Mouse (Mus musculus) CH12.LX (cell line): ENCODE data around the gene Syne3. TPM values are rescaled to one million over a fixed set of nuclear protein-coding genes. Genes with fewer than 3 reads are reported as not detected.

Experiments used
- DNase-seq: peaks from one replicate; pipeline ENCODE4 v3.0.0-alpha.2; 2013; ENCODE audit errors: extremely low read depth
- H3K27ac ChIP-seq: 2 replicates; pipeline ENCODE4 v1.5.1; 2012; ENCODE audit warnings: low read depth, mild to moderate bottlenecking, control low read depth, moderate library complexity; ENCODE audit not compliant: insufficient read depth
- H3K27me3 ChIP-seq: replicated peaks from 2 replicates; pipeline ENCODE3; 2012; ENCODE audit warnings: inconsistent platforms
- H3K36me3 ChIP-seq, 2 experiments: replicated peaks in 1 of 2; 2 replicates each; pipeline versions ENCODE3 to v1.6.1; 2012; ENCODE audit warnings: inconsistent platforms in 1 of 2, low read length in 1 of 2, mild to moderate bottlenecking in 1 of 2, mixed read lengths in 1 of 2, moderate library complexity in 1 of 2; ENCODE audit not compliant: control insufficient read depth in 1 of 2, insufficient read depth in 1 of 2
- H3K4me1 ChIP-seq, 2 experiments: 2 replicates each; pipeline ENCODE4 v1.6.1; 2012; ENCODE audit warnings: inconsistent platforms in 1 of 2, moderate library complexity in 1 of 2; ENCODE audit not compliant: insufficient read depth in 2 of 2, control insufficient read depth in 1 of 2
- H3K4me2 ChIP-seq: 2 replicates; pipeline ENCODE4 v1.6.1; 2012; ENCODE audit warnings: low read depth, mild to moderate bottlenecking, control low read depth; ENCODE audit not compliant: poor library complexity, insufficient read depth, severe bottlenecking
- H3K4me3 ChIP-seq, 3 experiments: fragments of 150-350 bp in 1 of 3; sonication (generic) in 1 of 3; replicated peaks in 1 of 3; 2 replicates each; pipeline versions ENCODE3 to v1.5.1; 2011 to 2012; ENCODE audit warnings: low read depth in 2 of 3, low read length in 2 of 3, mild to moderate bottlenecking in 2 of 3, moderate library complexity in 2 of 3, control low read depth in 1 of 3, improper control_type of control experiment in 1 of 3, inconsistent platforms in 1 of 3, mixed read lengths in 1 of 3; ENCODE audit not compliant: poor library complexity in 1 of 3
- H3K79me2 ChIP-seq: replicated peaks from 2 replicates; pipeline ENCODE4 v1.6.1; 2012; ENCODE audit warnings: mild to moderate bottlenecking, moderate library complexity; ENCODE audit not compliant: control insufficient read depth, poor library complexity, insufficient read depth, severe bottlenecking; ENCODE audit errors: extremely low read depth
- H3K9ac ChIP-seq: 2 replicates; pipeline ENCODE4 v1.6.1; 2012; ENCODE audit warnings: low read depth, mild to moderate bottlenecking, control low read depth, moderate library complexity; ENCODE audit not compliant: insufficient read depth
- H3K9me3 ChIP-seq: replicated peaks from 2 replicates; pipeline ENCODE3; 2012; ENCODE audit warnings: low read length, inconsistent platforms, mixed read lengths
- BHLHE40 ChIP-seq: IDR thresholded peaks from 2 replicates; pipeline ENCODE4 v1.6.1; 2011; ENCODE audit warnings: mild to moderate bottlenecking, low read depth, low read length, improper control_type of control experiment
- CHD1 ChIP-seq: IDR thresholded peaks from 2 replicates; pipeline ENCODE4 v1.6.1; 2012; ENCODE audit warnings: low read depth, low read length, improper control_type of control experiment, inconsistent platforms
- CHD2 ChIP-seq: IDR thresholded peaks from 2 replicates; pipeline ENCODE4 v1.6.1; 2011; ENCODE audit warnings: low read length, improper control_type of control experiment
- CTCF ChIP-seq, 2 experiments: IDR thresholded peaks in 1 of 2; conservative IDR thresholded peaks in 1 of 2; 2 replicates each; pipeline ENCODE4 v1.5.1; 2011 to 2012; ENCODE audit warnings: low read depth in 2 of 2, low read length in 2 of 2, improper control_type of control experiment in 1 of 2, inconsistent platforms in 1 of 2, mild to moderate bottlenecking in 1 of 2, moderate library complexity in 1 of 2
- E2F4 ChIP-seq: IDR thresholded peaks from 2 replicates; pipeline ENCODE4 v1.6.1; 2011; ENCODE audit warnings: low read depth, low read length, improper control_type of control experiment; ENCODE audit not compliant: insufficient replicate concordance
- ELF1 ChIP-seq: IDR thresholded peaks from 2 replicates; pipeline ENCODE4 v1.6.1; 2014; ENCODE audit warnings: low read depth, mild to moderate bottlenecking, inconsistent platforms, low read length, improper control_type of control experiment
- EP300 ChIP-seq: IDR thresholded peaks from 2 replicates; pipeline ENCODE4 v1.6.1; 2011; ENCODE audit warnings: low read length, improper control_type of control experiment
- ETS1 ChIP-seq: conservative IDR thresholded peaks from 2 replicates; pipeline ENCODE4 v1.6.1; 2012; ENCODE audit warnings: low read depth, mild to moderate bottlenecking, inconsistent platforms, low read length, improper control_type of control experiment, moderate library complexity
- GABPA ChIP-seq: IDR thresholded peaks from 2 replicates; pipeline ENCODE4 v1.6.1; 2012; ENCODE audit warnings: low read depth, low read length, improper control_type of control experiment, inconsistent platforms; ENCODE audit not compliant: insufficient replicate concordance
- HCFC1 ChIP-seq: IDR thresholded peaks from 2 replicates; pipeline ENCODE4 v1.6.1; 2012; ENCODE audit warnings: low read depth, mild to moderate bottlenecking, inconsistent platforms, low read length, improper control_type of control experiment
- IRF4 ChIP-seq: IDR thresholded peaks from 2 replicates; pipeline ENCODE4 v1.6.1; 2014; ENCODE audit warnings: low read depth, mild to moderate bottlenecking, inconsistent platforms, low read length, improper control_type of control experiment
- JUN ChIP-seq: IDR thresholded peaks from 2 replicates; pipeline ENCODE4 v1.6.1; 2011; ENCODE audit warnings: low read depth, mild to moderate bottlenecking, low read length, improper control_type of control experiment, moderate library complexity; ENCODE audit not compliant: insufficient read depth
- JUND ChIP-seq: conservative IDR thresholded peaks from 2 replicates; pipeline ENCODE4 v1.6.1; 2011; ENCODE audit warnings: low read depth, low read length, improper control_type of control experiment
- KAT2A ChIP-seq: IDR thresholded peaks from 2 replicates; pipeline ENCODE4 v1.6.1; 2012; ENCODE audit warnings: low read length, improper control_type of control experiment, inconsistent platforms; ENCODE audit not compliant: insufficient replicate concordance
- MAFK ChIP-seq: IDR thresholded peaks from 2 replicates; pipeline ENCODE4 v1.6.1; 2011; ENCODE audit warnings: low read length, improper control_type of control experiment; ENCODE audit not compliant: insufficient replicate concordance
- MAX ChIP-seq: IDR thresholded peaks from 2 replicates; pipeline ENCODE4 v1.6.1; 2011; ENCODE audit warnings: low read length, improper control_type of control experiment
- MAZ ChIP-seq: IDR thresholded peaks from 2 replicates; pipeline ENCODE4 v1.6.1; 2012; ENCODE audit warnings: low read depth, mild to moderate bottlenecking, inconsistent platforms, low read length, improper control_type of control experiment, moderate library complexity
- MEF2A ChIP-seq: IDR thresholded peaks from 2 replicates; pipeline ENCODE4 v1.6.1; 2014; ENCODE audit warnings: low read depth, mild to moderate bottlenecking, inconsistent platforms, low read length, improper control_type of control experiment, borderline replicate concordance
- MXI1 ChIP-seq: IDR thresholded peaks from 2 replicates; pipeline ENCODE4 v1.6.1; 2011; ENCODE audit warnings: mild to moderate bottlenecking, low read depth, low read length, improper control_type of control experiment
- MYC ChIP-seq: IDR thresholded peaks from 2 replicates; pipeline ENCODE4 v1.6.1; 2011; ENCODE audit warnings: low read depth, mild to moderate bottlenecking, improper control_type of control experiment, low read length
- NELFE ChIP-seq: IDR thresholded peaks from 2 replicates; pipeline ENCODE4 v1.6.1; 2011; ENCODE audit warnings: low read depth, low read length, improper control_type of control experiment
- NRF1 ChIP-seq: IDR thresholded peaks from 2 replicates; pipeline ENCODE4 v1.6.1; 2014; ENCODE audit warnings: low read depth, mild to moderate bottlenecking, inconsistent platforms, low read length, improper control_type of control experiment, moderate library complexity
- PAX5 ChIP-seq: IDR thresholded peaks from 2 replicates; pipeline ENCODE4 v1.6.1; 2012; ENCODE audit warnings: low read length, inconsistent platforms, mixed read lengths
- POLR2A ChIP-seq: IDR thresholded peaks from 2 replicates; pipeline ENCODE4 v1.6.1; 2011; ENCODE audit warnings: low read depth, mild to moderate bottlenecking, improper control_type of control experiment, low read length
- POLR2AphosphoS2 ChIP-seq: IDR thresholded peaks from 2 replicates; pipeline ENCODE4 v1.6.1; 2011; ENCODE audit warnings: low read depth, low read length, improper control_type of control experiment
- RAD21 ChIP-seq: IDR thresholded peaks from 2 replicates; pipeline ENCODE4 v1.6.1; 2011; ENCODE audit warnings: low read depth, mild to moderate bottlenecking, low read length, improper control_type of control experiment, moderate library complexity
- RCOR1 ChIP-seq: conservative IDR thresholded peaks from 2 replicates; pipeline ENCODE4 v1.6.1; 2012; ENCODE audit warnings: low read depth, mild to moderate bottlenecking, inconsistent platforms, low read length, improper control_type of control experiment
- SIN3A ChIP-seq: IDR thresholded peaks from 2 replicates; pipeline ENCODE4 v1.6.1; 2012; ENCODE audit warnings: low read length, improper control_type of control experiment, inconsistent platforms
- SMC3 ChIP-seq: IDR thresholded peaks from 2 replicates; pipeline ENCODE4 v1.6.1; 2011; ENCODE audit warnings: low read depth, low read length, improper control_type of control experiment
- TBP ChIP-seq: conservative IDR thresholded peaks from 2 replicates; pipeline ENCODE4 v1.6.1; 2011; ENCODE audit warnings: low read depth, low read length, improper control_type of control experiment
- TCF12 ChIP-seq: IDR thresholded peaks from 2 replicates; pipeline ENCODE4 v1.6.1; 2014; ENCODE audit warnings: low read depth, mild to moderate bottlenecking, inconsistent platforms, low read length, improper control_type of control experiment
- UBTF ChIP-seq: IDR thresholded peaks from 2 replicates; pipeline ENCODE4 v1.6.1; 2012; ENCODE audit warnings: low read depth, mild to moderate bottlenecking, inconsistent platforms, low read length, improper control_type of control experiment, moderate library complexity
- USF1 ChIP-seq: IDR thresholded peaks from 2 replicates; pipeline ENCODE4 v1.6.1; 2014; ENCODE audit warnings: low read depth, mild to moderate bottlenecking, inconsistent platforms, low read length, improper control_type of control experiment
- USF2 ChIP-seq: conservative IDR thresholded peaks from 2 replicates; pipeline ENCODE4 v1.6.1; 2011; ENCODE audit warnings: low read depth, low read length, improper control_type of control experiment
- ZC3H11A ChIP-seq: IDR thresholded peaks from 2 replicates; pipeline ENCODE4 v1.6.1; 2012; ENCODE audit warnings: low read depth, mild to moderate bottlenecking, inconsistent platforms, low read length, improper control_type of control experiment
- ZKSCAN1 ChIP-seq: IDR thresholded peaks from 2 replicates; pipeline ENCODE4 v1.6.1; 2012; ENCODE audit warnings: low read depth, inconsistent platforms, low read length, improper control_type of control experiment, borderline replicate concordance
- ZMIZ1 ChIP-seq: IDR thresholded peaks from 2 replicates; pipeline ENCODE4 v1.6.1; 2012; ENCODE audit warnings: low read depth, mild to moderate bottlenecking, inconsistent platforms, low read length, improper control_type of control experiment
- ZNF384 ChIP-seq: IDR thresholded peaks from 2 replicates; pipeline ENCODE4 v1.6.1; 2012; ENCODE audit warnings: low read depth, low read length, improper control_type of control experiment, inconsistent platforms
- dilution Hi-C: fragments of 300-500 bp; cut with MboI; formaldehyde crosslinking; loops from 2 replicates; pipeline ENCODE4 v1.14.3; 2020; ENCODE audit warnings: low sequenced_read_pairs; ENCODE audit not compliant: extremely low pct_unique_long_range_greater_than_20kb, extremely low pct_ligation_motif_present
- in situ Hi-C: fragments of 300-500 bp; cut with MboI; formaldehyde crosslinking; loops from 3 replicates; pipeline ENCODE4 v1.14.3; 2019; ENCODE audit warnings: low sequenced_read_pairs, low pct_ligation_motif_present, low pct_unique_long_range_greater_than_20kb, mixed read lengths
- polyA plus RNA-seq: library from polyadenylated mRNA; unstranded; fragments of >175 nt; gene quantifications from 2 replicates; pipeline ENCODE4 v1.2.1, GENCODE M21; 2012; ENCODE audit warnings: low read depth; ENCODE audit not compliant: insufficient read length
- total RNA-seq, 2 experiments: library from RNA; depleted of rRNA; stranded (reverse); fragments of 300-350 nt in 1 of 2; fragments of >200 nt in 1 of 2; gene quantifications; 2 replicates each; pipeline ENCODE4 v1.2.3; 2012 to 2014

The Syne3 gene
- total and polyA plus RNA-seq, 3 experiments: 5.3 to 18.7 (median 7.3) TPM

DNA sequence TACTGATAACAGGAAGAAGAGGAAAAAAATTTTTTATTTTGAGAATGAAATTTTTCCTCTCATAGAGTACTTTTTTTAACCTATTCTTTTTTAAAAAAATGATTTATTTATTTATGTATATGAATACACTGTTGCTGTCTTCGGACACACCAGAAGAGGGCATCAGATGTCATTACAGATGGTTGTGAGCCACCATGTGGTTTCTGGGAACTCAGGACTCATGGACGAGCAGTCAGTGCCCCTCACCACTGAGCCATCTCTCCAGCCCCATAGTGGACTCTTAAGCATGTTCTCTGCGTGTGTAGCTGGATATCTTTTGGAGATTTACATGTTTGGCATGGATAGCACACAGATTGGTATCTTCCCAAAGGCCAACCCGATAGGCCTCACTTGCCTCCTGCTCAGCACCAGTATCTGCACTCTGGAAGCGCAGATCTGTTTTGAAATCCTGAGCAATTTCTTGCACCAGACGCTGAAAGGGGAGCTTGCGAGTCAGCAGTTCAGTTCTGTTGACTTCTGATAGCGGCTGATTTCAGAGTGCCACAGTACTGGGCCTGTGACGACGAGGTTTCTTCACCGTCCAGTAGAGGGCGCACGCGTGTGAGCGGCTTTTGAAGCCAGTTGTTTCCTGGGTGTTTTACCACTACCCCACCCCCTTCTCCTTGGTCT is 17.8 kb upstream of the Syne3 start:
- no peak overlapping the region for H3K9ac ChIP-seq
- H3K4me1 ChIP-seq: peaks cover 20 to 58% of the 10 kb centered on the region in 2 experiments
- TF ChIP-seq MYC (peak; percentile 69), JUND (no peak), RCOR1 (no peak), ZNF384 (peak; percentile 21; the same call in 1 of the 2 replicates), TBP (no peak), BHLHE40 (0 out of 2 replicates have a peak, but pooled peaks have one; percentile 18), PAX5 (no peak), USF2 (no peak), POLR2A (no peak; the same call in none of the 2 replicates), GABPA (no peak), JUN (no peak), ZKSCAN1 (no peak), E2F4 (no peak), EP300 (no peak), ZMIZ1 (no peak), ETS1 (0 out of 2 replicates have a peak, but pooled peaks have one; percentile 24), CHD1 (0 out of 2 replicates have a peak, but pooled peaks have one; percentile 15), USF1 (no peak), ELF1 (peak; percentile 57), CTCF (conservative IDR thresholded peaks at IDR 0.05 in 1 of 2, IDR thresholded peaks at IDR 0.05 in 1 of 2; ENCODE audit: low read depth in 2 of 2, low read length in 2 of 2) (peak; percentile 60 to 81), CHD2 (no peak), SMC3 (peak; percentile 47), MEF2A (no peak), ZC3H11A (no peak), TCF12 (peak; percentile 28; the same call in 1 of the 2 replicates), MXI1 (peak; percentile 59; the same call in 1 of the 2 replicates), NELFE (no peak), IRF4 (no peak), MAX (peak; percentile 60), HCFC1 (no peak), MAZ (0 out of 2 replicates have a peak, but pooled peaks have one; percentile 54), UBTF (no peak), SIN3A (peak; percentile 68; the same call in 1 of the 2 replicates), NRF1 (no peak), RAD21 (peak; percentile 28), KAT2A (no peak), MAFK (no peak; the same call in 1 of the 2 replicates), POLR2AphosphoS2 (no peak)
- dilution Hi-C loops: no loop called here
- in situ Hi-C loops: no loop called here
- peak overlapping the region; percentile 4; the same call in 1 of the 2 replicates for H3K4me2 ChIP-seq
- peak; percentile 95 for DNase-seq
- peaks cover 11 to 25% of the 10 kb centered on the region in 2 experiments for H3K36me3 ChIP-seq
- H3K9me3 ChIP-seq: peaks cover 6% of the 10 kb centered on the region
- no peak overlapping the region for H3K4me3 ChIP-seq
- no peaks in the 10 kb centered on the region for H3K27me3 ChIP-seq
- H3K27ac ChIP-seq: peak overlapping the region; percentile 69
- peaks cover 22% of the 10 kb centered on the region for H3K79me2 ChIP-seq
